Comparison of ENCODE assay signal across 10 mouse cellular contexts in the genomic region with DNA sequence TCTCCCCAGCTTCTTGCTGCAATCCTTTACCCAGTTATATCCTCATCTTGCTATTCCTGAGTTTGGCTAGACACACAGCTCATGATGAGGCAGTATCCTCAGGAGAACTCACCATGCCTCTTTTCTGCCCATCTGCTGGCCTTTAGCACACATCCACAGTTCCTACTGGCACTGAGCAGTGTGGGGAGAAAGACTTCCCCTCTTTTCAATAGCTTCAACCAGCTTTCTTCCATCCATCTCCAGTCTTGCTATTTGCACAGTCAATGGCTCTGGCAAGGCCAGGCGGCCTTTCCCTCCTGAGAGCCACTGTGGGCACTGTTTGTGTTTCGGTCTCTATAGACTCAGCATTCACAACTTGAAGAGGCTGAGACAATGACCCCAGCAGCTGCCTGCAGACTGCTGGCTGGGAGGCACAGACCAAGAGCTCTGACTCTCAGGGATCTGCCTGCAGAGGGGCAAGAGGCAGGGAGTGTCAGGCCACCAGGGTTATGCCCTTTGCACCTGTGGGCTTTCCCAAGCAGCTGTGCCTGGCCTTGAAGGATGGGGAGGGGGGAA. TPM values are rescaled to one million over a fixed set of nuclear protein-coding genes. Genes with fewer than 3 reads are reported as not detected.
A peak's percentile ranks its signal among the peaks of the same experiment; 100 is the strongest.
DNase-seq lines count a peak whose midpoint lies in the region; ATAC-seq lines count a peak whose summit lies in the region.
"Had no signal": no experiment of that assay in that cellular context is flagged by ENCODE, and none has a peak within 500 bp of the region (broad histone marks: within the 10 kb centered on the region; RNA-seq: fewer than 3 reads in every experiment).

No protein-coding gene starts in this region.

- no peaks in the 10 kb centered on the region for H3K9me3 ChIP-seq in heart, embryonic 13.5 days
- no peaks in the 10 kb centered on the region for H3K9me3 ChIP-seq in hindbrain, embryonic 16.5 days (ENCODE audit: control insufficient read depth, low read length)

- H3K36me3 ChIP-seq in heart, embryonic 13.5 days: no peaks in the 10 kb centered on the region
- H3K36me3 ChIP-seq in hindbrain, embryonic 16.5 days (ENCODE audit: control insufficient read depth, insufficient read depth, low read length): no peaks in the 10 kb centered on the region

- 0 out of 2 replicates have a peak overlapping the region, but pooled peaks have one; percentile 28 for H3K27ac ChIP-seq in heart, embryonic 13.5 days (replicated peaks)
- H3K27ac ChIP-seq in hindbrain, embryonic 16.5 days (ENCODE audit: low read depth, low read length): peak overlapping the region; percentile 64
- H3K27ac ChIP-seq: kidney, postnatal 0 days had no signal

- H3K4me2 ChIP-seq in heart, embryonic 13.5 days: no peak overlapping the region
- peak overlapping the region; percentile 21 for H3K4me2 ChIP-seq in hindbrain, embryonic 16.5 days (ENCODE audit: low read length)

- H3K4me1 ChIP-seq in heart, embryonic 13.5 days: peaks cover 95% of the 10 kb centered on the region
- H3K4me1 ChIP-seq in hindbrain, embryonic 16.5 days (ENCODE audit: control insufficient read depth, insufficient read depth, low read depth, low read length): peaks cover 57% of the 10 kb centered on the region

- no peak for ATAC-seq in heart, embryonic 13.5 days (ENCODE audit: extremely low read depth, insufficient number of reproducible peaks, low FRiP score, low TSS enrichment)
- ATAC-seq in hindbrain, embryonic 16.5 days: peak; percentile 83

- H3K4me3 ChIP-seq in heart, embryonic 13.5 days: no peak overlapping the region
- H3K4me3 ChIP-seq in hindbrain, embryonic 16.5 days (ENCODE audit: low read length): no peak overlapping the region

- no peaks in the 10 kb centered on the region for H3K27me3 ChIP-seq in heart, embryonic 13.5 days (replicated peaks)
- H3K27me3 ChIP-seq in hindbrain, embryonic 16.5 days (replicated peaks; ENCODE audit: control insufficient read depth, insufficient read depth, low read length): no peaks in the 10 kb centered on the region; the same call in 1 of the 2 replicates

- H3K9ac ChIP-seq in heart, embryonic 13.5 days: 0 out of 2 replicates have a peak overlapping the region, but pooled peaks have one; percentile 10
- no peak overlapping the region for H3K9ac ChIP-seq in hindbrain, embryonic 16.5 days (ENCODE audit: low read depth, low read length)

- DNase-seq in heart, postnatal 4 days: no peak
- DNase-seq in embryo, embryonic 9.5 days (ENCODE audit: extremely low spot score): peak; percentile 69
- peak; percentile 65 for DNase-seq in neural tube, embryonic 10.5 days (ENCODE audit: extremely low spot score, low spot score)
- no peak for DNase-seq in adrenal gland, postnatal 25 days
- no peak for DNase-seq in kidney, postnatal 36 days
- DNase-seq in gastrocnemius, postnatal 4 days (ENCODE audit: low spot score in 2 of 2): no peak
- DNase-seq: cerebellum, adult 9-10 months had no signal

- WGBS in heart, embryonic 13.5 days: 47% methylated on average over 2 of the region's 2 CpGs
- WGBS in hindbrain, embryonic 16.5 days: 10% methylated on average over 2 of the region's 2 CpGs

RNA-seq across cellular contexts. Expression of a gene that starts 11.2 kb away (rescaled TPM):
- polyA plus RNA-seq in heart, embryonic 13.5 days (2015; fragmentation: Nextera tagmentation; extraction: Ambion mirVana): 6.0 and 6.3 TPM in 2 replicates
- total RNA-seq in heart, postnatal 4 days (2021): 10 to 100 TPM; 23.7 to 24.7 TPM
- polyA plus RNA-seq in hindbrain, embryonic 16.5 days (2015; fragmentation: Nextera tagmentation; extraction: Ambion mirVana): 24.2 and 28.3 TPM in 2 replicates
- total RNA-seq in adrenal gland, postnatal 25 days (2021): 9.0 and 10.5 TPM in 2 replicates
- 10 to 100 TPM; 27.2 to 31.9 TPM for total RNA-seq in gastrocnemius, postnatal 4 days (2021)

Comparison
In these comparisons a context has a peak if more than half of its experiments do, and no peak if none do; other contexts are left out.
1. DNase-seq: peak in embryo, embryonic 9.5 days (single experiment) and neural tube, embryonic 10.5 days (single experiment); none in heart, postnatal 4 days (single experiment), adrenal gland, postnatal 25 days (single experiment), kidney, postnatal 36 days (0 of 2) and gastrocnemius, postnatal 4 days (0 of 2).